Mouse (Mus musculus) thymus, adult 2 months (tissue): ENCODE results near the gene Arl2. TPM values are rescaled to one million over a fixed set of nuclear protein-coding genes. Genes with fewer than 3 reads are reported as not detected.

ENCODE experiments used
- DNase-seq: peaks from one replicate; pipeline ENCODE4 v3.0.0; 2021
- H3K27ac ChIP-seq: fragments of 200-500 bp; 2 replicates; pipeline ENCODE4 v1.5.1; 2012; ENCODE audit warnings: low read length, control low read depth; ENCODE audit not compliant: control insufficient read depth, insufficient read depth
- H3K27me3 ChIP-seq: fragments of 200-500 bp; 2 replicates; pipeline ENCODE4 v1.6.1; 2012; ENCODE audit warnings: mild to moderate bottlenecking, low read length, moderate library complexity, mixed read lengths; ENCODE audit not compliant: control insufficient read depth, insufficient read depth
- H3K36me3 ChIP-seq: fragments of 200-500 bp; 2 replicates; pipeline ENCODE4 v1.6.1; 2012; ENCODE audit warnings: mild to moderate bottlenecking, low read length, moderate library complexity; ENCODE audit not compliant: control insufficient read depth, insufficient read depth
- H3K4me1 ChIP-seq: fragments of 200-500 bp; replicated peaks from 2 replicates; pipeline ENCODE4 v1.6.1; 2012; ENCODE audit warnings: low read length; ENCODE audit not compliant: control insufficient read depth, insufficient read depth
- H3K4me3 ChIP-seq: fragments of 200-500 bp; 2 replicates; pipeline ENCODE4 v1.5.1; 2012; ENCODE audit warnings: mild to moderate bottlenecking, low read length, control low read depth, moderate library complexity; ENCODE audit not compliant: control insufficient read depth, insufficient read depth
- CTCF ChIP-seq: fragments of 200-500 bp; IDR thresholded peaks from 2 replicates; pipeline ENCODE4 v1.5.1; 2012; ENCODE audit warnings: mild to moderate bottlenecking, control low read depth, low read length, moderate library complexity, borderline replicate concordance; ENCODE audit not compliant: control insufficient read depth, poor library complexity, insufficient read depth; ENCODE audit errors: extremely low read depth
- POLR2A ChIP-seq: fragments of 200-500 bp; IDR thresholded peaks from 2 replicates; pipeline ENCODE4 v1.6.1; 2012; ENCODE audit warnings: mild to moderate bottlenecking, low read length, control low read depth, moderate library complexity; ENCODE audit not compliant: control insufficient read depth, poor library complexity, insufficient read depth; ENCODE audit errors: extremely low read depth
- WGBS: fragments of 180-500 bp; shearing (Covaris S2); methylation state at CpG from one replicate; pipeline ENCODE4 v1.1.7; 2018; 5-methylcytosine and 5-hydroxymethylcytosine counted together
- polyA plus RNA-seq: library from polyadenylated mRNA; depleted of rRNA; stranded (reverse); fragments of >200 nt; gene quantifications from 2 replicates; pipeline ENCODE4 v1.2.3, GENCODE M21; 2012

The Arl2 gene
- polyA plus RNA-seq, 1 experiment: 119 TPM

GRCm38 (mm10) chr19:6104476-6104875, 36.9 kb downstream of the Arl2 start:
- Histone ChIP-seq H3K4me1 (no peaks in the 10 kb centered on the region), H3K27me3 (no peaks in the 10 kb centered on the region), H3K27ac (no peak overlapping the region), H3K4me3 (no peak overlapping the region), H3K36me3 (no peaks in the 10 kb centered on the region)
- WGBS: 95% methylated on average over 4 of the region's 4 CpGs
- no peak for DNase-seq
- no peak for TF ChIP-seq CTCF
- TF ChIP-seq POLR2A: no peak

GRCm38 (mm10) chr19:6102169-6102853, 39.0 kb downstream of the Arl2 start:
- DNase-seq: no peak
- H3K4me1 ChIP-seq: no peaks in the 10 kb centered on the region
- TF ChIP-seq POLR2A (no peak), CTCF (no peak)
- no peaks in the 10 kb centered on the region for H3K27me3 ChIP-seq
- H3K36me3 ChIP-seq: no peaks in the 10 kb centered on the region
- H3K27ac ChIP-seq: no peak overlapping the region
- no peak overlapping the region for H3K4me3 ChIP-seq
- 75% methylated on average over 6 of the region's 6 CpGs for WGBS

GRCm38 (mm10) chr19:6101186-6101585, 40.2 kb downstream of the Arl2 start:
- TF ChIP-seq CTCF (no peak), POLR2A (no peak)
- no peak overlapping the region for H3K27ac ChIP-seq
- no peak for DNase-seq
- H3K27me3 ChIP-seq: no peaks in the 10 kb centered on the region
- WGBS: 94% methylated on average over 6 of the region's 6 CpGs
- H3K4me1 ChIP-seq: no peaks in the 10 kb centered on the region
- no peak overlapping the region for H3K4me3 ChIP-seq
- no peaks in the 10 kb centered on the region for H3K36me3 ChIP-seq

- H3K4me3 ChIP-seq: no peak overlapping the region
- DNase-seq: no peak
- H3K4me1 ChIP-seq: no peaks in the 10 kb centered on the region
- H3K27me3 ChIP-seq: no peaks in the 10 kb centered on the region
- 87% methylated on average over 3 of the region's 3 CpGs for WGBS
- H3K27ac ChIP-seq: no peak overlapping the region
- H3K36me3 ChIP-seq: peaks cover 15% of the 10 kb centered on the region; the same call in 1 of the 2 replicates
- TF ChIP-seq POLR2A (no peak), CTCF (no peak)
Measured at GRCm38 (mm10) chr19:6097847-6098246, 43.5 kb downstream of the Arl2 start.

GRCm38 (mm10) chr19:6094119-6094518, 47.2 kb downstream of the Arl2 start, which contains the start of gene AC131692.1:
Gene AC131692.1 (plus strand): TSS chr19:6094419.
- H3K36me3 ChIP-seq: peaks cover 30% of the 10 kb centered on the region; the same call in 1 of the 2 replicates
- no peaks in the 10 kb centered on the region for H3K4me1 ChIP-seq
- no peak for DNase-seq
- H3K27me3 ChIP-seq: no peaks in the 10 kb centered on the region
- TF ChIP-seq CTCF (no peak), POLR2A (no peak)
- no peak within 1 kb of the TSS for H3K27ac ChIP-seq
- no peak within 1 kb of the TSS for H3K4me3 ChIP-seq
- 97% methylated on average over 7 of the region's 7 CpGs for WGBS

- no peak for TF ChIP-seq POLR2A
- no peak for TF ChIP-seq CTCF
- H3K27me3 ChIP-seq: no peaks in the 10 kb centered on the region
- DNase-seq: no peak
- 96% methylated on average over 13 of the region's 13 CpGs for WGBS
- H3K27ac ChIP-seq: no peak overlapping the region
- H3K4me1 ChIP-seq: peaks cover 14% of the 10 kb centered on the region
- peaks cover 15% of the 10 kb centered on the region; the same call in 1 of the 2 replicates for H3K36me3 ChIP-seq
- H3K4me3 ChIP-seq: no peak overlapping the region
Measured at GRCm38 (mm10) chr19:6088841-6089240, 52.5 kb downstream of the Arl2 start.
